Mouse (Mus musculus): ENCODE data around the gene Pkig. TPM values are rescaled to one million over a fixed set of nuclear protein-coding genes. Genes with fewer than 3 reads are reported as not detected.
A peak's percentile ranks its signal among the peaks of the same experiment; 100 is the strongest.

The Pkig gene
- total and polyA plus RNA-seq, 3 experiments = 79.5 to 160 TPM; not detected in 1

GRCm38 (mm10) chr2:163708321-163708720 lies 50.1 kb downstream of the Pkig start (continued):
- TF ChIP-seq USF2 (IDR thresholded peaks at IDR 0.05; ENCODE audit: borderline replicate concordance in 1 of 2, insufficient read depth in 1 of 2, low read depth in 1 of 2, low read length in 2 of 2) (no peak), MAZ (IDR thresholded peaks at IDR 0.05; ENCODE audit: low read depth, low read length) (no peak), ELF1 (IDR thresholded peaks at IDR 0.05; ENCODE audit: low read depth, low read length) (no peak), MYC (IDR thresholded peaks at IDR 0.05; ENCODE audit: low read depth, low read length) (peak; percentile 91), RCOR1 (IDR thresholded peaks at IDR 0.05; ENCODE audit: low read depth, low read length) (no peak), CHD2 (IDR thresholded peaks at IDR 0.05; ENCODE audit: low read length) (no peak), ETS1 (IDR thresholded peaks at IDR 0.05; ENCODE audit: low read depth, low read length) (peak; percentile 70; the same call in 1 of the 2 replicates), GABPA (IDR thresholded peaks at IDR 0.05; ENCODE audit: low read depth, low read length) (no peak), GATA1 (IDR thresholded peaks at IDR 0.05; ENCODE audit: low read depth, low read length) (peak; percentile 86), CHD1 (IDR thresholded peaks at IDR 0.05; ENCODE audit: low read depth, low read length) (no peak), POLR2A (IDR thresholded peaks at IDR 0.05; ENCODE audit: control insufficient read depth in 1 of 2, insufficient read depth in 1 of 2, low read depth in 1 of 2, low read length in 2 of 2, poor library complexity in 1 of 2) (no peak), POLR2AphosphoS2 (IDR thresholded peaks at IDR 0.05; ENCODE audit: low read length) (no peak), TCF12 (IDR thresholded peaks at IDR 0.05; ENCODE audit: low read depth, low read length) (peak; percentile 70), ZC3H11A (IDR thresholded peaks at IDR 0.05; ENCODE audit: low read depth, low read length) (no peak), MYB (IDR thresholded peaks at IDR 0.05; ENCODE audit: low read depth, low read length) (no peak), MXI1 (IDR thresholded peaks at IDR 0.05; ENCODE audit: low read depth, low read length) (peak; percentile 85), POLR2AphosphoS5 (IDR thresholded peaks at IDR 0.05; ENCODE audit: borderline replicate concordance, low read depth, low read length) (no peak), MEF2A (IDR thresholded peaks at IDR 0.05; ENCODE audit: extremely low read depth, insufficient replicate concordance, low read depth, low read length, poor library complexity, severe bottlenecking) (peak; percentile 95)

GRCm38 (mm10) chr2:163708763-163709250 lies 50.6 kb downstream of the Pkig start:
- DNase-seq (ENCODE audit: low read depth, low spot score) = no peak
- peak overlapping the region; percentile 61 for H3K27ac ChIP-seq (ENCODE audit: control insufficient read depth, low read depth, low read length)
- TF ChIP-seq USF2 (IDR thresholded peaks at IDR 0.05; ENCODE audit: borderline replicate concordance in 1 of 2, insufficient read depth in 1 of 2, low read depth in 1 of 2, low read length in 2 of 2) (no peak), ETS1 (IDR thresholded peaks at IDR 0.05; ENCODE audit: low read depth, low read length) (no peak), ZKSCAN1 (IDR thresholded peaks at IDR 0.05; ENCODE audit: low read depth, low read length) (no peak), HCFC1 (IDR thresholded peaks at IDR 0.05; ENCODE audit: low read depth, low read length) (no peak), ELF1 (IDR thresholded peaks at IDR 0.05; ENCODE audit: low read depth, low read length) (no peak), GATA1 (IDR thresholded peaks at IDR 0.05; ENCODE audit: low read depth, low read length) (no peak), TCF12 (IDR thresholded peaks at IDR 0.05; ENCODE audit: low read depth, low read length) (no peak), NELFE (IDR thresholded peaks at IDR 0.05; ENCODE audit: low read depth, low read length) (no peak), EP300 (IDR thresholded peaks at IDR 0.05; ENCODE audit: low read depth in 1 of 2, low read length in 2 of 2) (no peak), KAT2A (conservative IDR thresholded peaks at IDR 0.05; ENCODE audit: low read depth, low read length) (no peak), MAFK (IDR thresholded peaks at IDR 0.05; ENCODE audit: borderline replicate concordance, low read depth, low read length) (no peak), NRF1 (IDR thresholded peaks at IDR 0.05; ENCODE audit: insufficient read depth, low read depth, low read length, poor library complexity, severe bottlenecking) (no peak), BHLHE40 (IDR thresholded peaks at IDR 0.05; ENCODE audit: borderline replicate concordance, low read depth, low read length) (no peak)
- H3K27me3 ChIP-seq (ENCODE audit: control insufficient read depth in 1 of 2, insufficient read depth in 2 of 2, low read length in 2 of 2) = no peaks in the 10 kb centered on the region
- H3K9me3 ChIP-seq (replicated peaks; ENCODE audit: insufficient read depth, low read length) = no peaks in the 10 kb centered on the region
- peak overlapping the region in 1 of 2 experiments; percentile 9; a peak in 1 of 4 replicates for H3K4me3 ChIP-seq (ENCODE audit: control insufficient read depth in 1 of 2, insufficient read depth in 1 of 2, low read depth in 2 of 2, low read length in 2 of 2)
- H3K9ac ChIP-seq (ENCODE audit: control insufficient read depth, low read depth, low read length, poor library complexity, severe bottlenecking) = 0 out of 2 replicates have a peak overlapping the region, but pooled peaks have one; percentile 5
- H3K79me2 ChIP-seq (ENCODE audit: control insufficient read depth, insufficient read depth, low read length, poor library complexity) = 0 out of 2 replicates have a peak, but pooled peaks cover 2% of the 10 kb centered on the region
- peaks cover 2 to 40% of the 10 kb centered on the region in 2 experiments; a peak in 2 of 4 replicates for H3K36me3 ChIP-seq (ENCODE audit: control insufficient read depth in 1 of 2, insufficient read depth in 2 of 2, low read length in 2 of 2)
- H3K4me1 ChIP-seq (ENCODE audit: control insufficient read depth in 1 of 2, insufficient read depth in 2 of 2, low read length in 2 of 2) = peaks cover 34 to 36% of the 10 kb centered on the region in 2 experiments
